Mouse (Mus musculus) ES-Bruce4 (cell line): Measurements from ENCODE around the gene Adam15. TPM values are rescaled to one million over a fixed set of nuclear protein-coding genes. Genes with fewer than 3 reads are reported as not detected.

ENCODE experiments used
- H3K27ac ChIP-seq: 2 replicates; pipeline ENCODE4 v1.5.1; 2012; ENCODE audit warnings: low read length, inconsistent platforms; ENCODE audit not compliant: insufficient read depth
- H3K27me3 ChIP-seq: 2 replicates; pipeline ENCODE4 v1.6.1; 2012; ENCODE audit warnings: mild to moderate bottlenecking, low read length, inconsistent platforms; ENCODE audit not compliant: control insufficient read depth, poor library complexity, insufficient read depth, severe bottlenecking
- H3K36me3 ChIP-seq: 2 replicates; pipeline ENCODE4 v1.6.1; 2012; ENCODE audit warnings: inconsistent platforms, mild to moderate bottlenecking, low read length, moderate library complexity; ENCODE audit not compliant: control insufficient read depth, poor library complexity, insufficient read depth, severe bottlenecking
- H3K4me1 ChIP-seq: one replicate; pipeline ENCODE4 v1.8.1; 2011; ENCODE audit warnings: low read length; ENCODE audit not compliant: control insufficient read depth, insufficient read depth
- H3K4me3 ChIP-seq: 2 replicates; pipeline ENCODE4 v1.5.1; 2011; ENCODE audit warnings: low read depth, mild to moderate bottlenecking, low read length
- H3K9ac ChIP-seq: 2 replicates; pipeline ENCODE4 v1.6.1; 2012; ENCODE audit warnings: low read depth, mild to moderate bottlenecking, inconsistent platforms; ENCODE audit not compliant: poor library complexity, severe bottlenecking
- H3K9me3 ChIP-seq: replicated peaks from 2 replicates; pipeline ENCODE4 v1.6.1; 2012; ENCODE audit warnings: mild to moderate bottlenecking, low read length, inconsistent platforms; ENCODE audit not compliant: control insufficient read depth, poor library complexity, insufficient read depth, severe bottlenecking
- CTCF ChIP-seq: IDR thresholded peaks from one replicate; pipeline ENCODE4 v1.8.1; 2011; ENCODE audit warnings: low read depth, low read length
- EP300 ChIP-seq: IDR thresholded peaks from 2 replicates; pipeline ENCODE4 v1.6.1; 2011; ENCODE audit warnings: low read depth, low read length; ENCODE audit not compliant: insufficient read depth
- POLR2A ChIP-seq: IDR thresholded peaks from one replicate; pipeline ENCODE4 v1.8.1; 2011; ENCODE audit warnings: low read length; ENCODE audit not compliant: insufficient read depth
- polyA plus RNA-seq: library from polyadenylated mRNA; stranded (reverse); fragments of >200 nt; gene quantifications from 2 replicates; pipeline ENCODE4 v1.2.4, GENCODE M21; 2011; ENCODE audit warnings: low read depth; ENCODE audit not compliant: missing spikeins, insufficient read depth, insufficient read length

Adam15 gene
- polyA plus RNA-seq, 1 experiment: 25.2 TPM

DNA sequence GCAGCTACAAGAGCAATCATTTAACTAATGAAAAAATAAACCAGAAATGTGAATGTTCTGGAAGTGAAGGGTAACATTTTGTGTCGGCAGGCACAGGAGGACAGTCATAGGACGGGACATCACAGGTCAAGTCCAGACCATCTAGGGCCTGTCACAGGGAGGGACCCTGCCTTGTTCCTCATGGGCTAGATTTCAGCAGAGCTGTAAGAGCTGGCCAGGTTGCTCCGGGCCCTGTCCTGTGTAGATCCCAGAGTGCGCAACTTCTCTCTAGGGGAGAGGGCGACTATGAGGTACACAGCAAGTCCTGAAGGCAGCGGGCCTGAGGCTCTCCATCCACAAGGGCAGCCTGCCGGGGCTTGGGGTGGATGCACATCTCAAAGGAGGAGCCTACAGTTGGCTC lies 11.9 kb upstream of the Adam15 start, which contains the start of gene Dcst2:
Dcst2 (plus strand) TSS at position 301 of the 400 bp plus-strand sequence.
- no peaks in the 10 kb centered on the region for H3K9me3 ChIP-seq

DNA sequence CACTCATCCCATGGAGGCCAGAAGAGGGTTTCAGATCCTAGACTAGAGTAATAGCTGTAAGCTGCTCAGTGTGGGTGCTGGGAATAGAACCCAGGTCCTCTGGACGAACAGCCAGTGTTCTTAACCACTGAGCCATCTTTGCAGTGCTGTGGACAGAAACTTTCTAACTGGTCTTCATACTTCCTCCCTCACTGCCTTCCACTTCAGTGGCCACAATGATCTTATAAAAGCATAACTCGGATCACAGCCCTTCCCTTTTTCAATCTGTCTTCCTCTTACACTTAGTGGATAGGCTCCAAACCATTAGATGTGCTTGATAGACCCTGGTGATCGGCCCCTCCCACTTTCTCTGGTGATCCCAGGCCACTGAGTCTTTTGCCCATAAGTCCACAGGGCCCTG lies 10.4 kb upstream of the Adam15 start:
- no peaks in the 10 kb centered on the region for H3K4me1 ChIP-seq
- no peaks in the 10 kb centered on the region for H3K27me3 ChIP-seq
- no peaks in the 10 kb centered on the region for H3K36me3 ChIP-seq
- no peak overlapping the region for H3K9ac ChIP-seq
- TF ChIP-seq EP300: no peak
- TF ChIP-seq POLR2A: no peak
- TF ChIP-seq CTCF: no peak
- no peaks in the 10 kb centered on the region for H3K9me3 ChIP-seq
- H3K27ac ChIP-seq: no peak overlapping the region
- no peak overlapping the region for H3K4me3 ChIP-seq

More for the DNA sequence above, 11.9 kb upstream of the Adam15 start, which contains the start of gene Dcst2:
- Histone ChIP-seq H3K4me3 (no peak within 1 kb of the TSS), H3K9ac (no peak within 1 kb of the TSS), H3K27me3 (no peaks in the 10 kb centered on the region), H3K4me1 (no peaks in the 10 kb centered on the region), H3K27ac (no peak within 1 kb of the TSS), H3K36me3 (no peaks in the 10 kb centered on the region)
- no peak for TF ChIP-seq CTCF
- TF ChIP-seq POLR2A: no peak
- no peak for TF ChIP-seq EP300

DNA sequence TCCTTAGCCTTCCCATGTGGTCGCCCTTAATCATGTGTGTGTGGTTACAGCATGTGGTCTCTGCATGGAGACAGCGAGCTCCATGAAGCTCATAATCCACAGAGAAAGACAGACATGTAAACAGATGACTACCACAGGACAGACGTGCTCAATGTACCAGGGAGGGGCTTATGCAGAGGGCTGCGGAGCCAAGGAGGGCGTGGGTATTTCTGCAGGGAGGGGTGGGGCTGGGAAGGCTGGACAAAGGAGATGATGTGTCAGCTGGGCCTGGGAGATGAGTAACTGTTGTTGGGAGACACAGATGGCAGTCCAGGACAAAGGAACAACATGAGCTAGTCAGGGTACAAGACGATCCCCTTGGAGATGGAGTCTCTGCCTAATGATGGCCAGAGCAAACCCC lies 9.8 kb upstream of the Adam15 start:
- no peak overlapping the region for H3K4me3 ChIP-seq
- H3K36me3 ChIP-seq: no peaks in the 10 kb centered on the region
- TF ChIP-seq EP300: no peak
- H3K9ac ChIP-seq: no peak overlapping the region
- no peaks in the 10 kb centered on the region for H3K4me1 ChIP-seq
- no peaks in the 10 kb centered on the region for H3K9me3 ChIP-seq
- H3K27ac ChIP-seq: no peak overlapping the region
- H3K27me3 ChIP-seq: no peaks in the 10 kb centered on the region

DNA sequence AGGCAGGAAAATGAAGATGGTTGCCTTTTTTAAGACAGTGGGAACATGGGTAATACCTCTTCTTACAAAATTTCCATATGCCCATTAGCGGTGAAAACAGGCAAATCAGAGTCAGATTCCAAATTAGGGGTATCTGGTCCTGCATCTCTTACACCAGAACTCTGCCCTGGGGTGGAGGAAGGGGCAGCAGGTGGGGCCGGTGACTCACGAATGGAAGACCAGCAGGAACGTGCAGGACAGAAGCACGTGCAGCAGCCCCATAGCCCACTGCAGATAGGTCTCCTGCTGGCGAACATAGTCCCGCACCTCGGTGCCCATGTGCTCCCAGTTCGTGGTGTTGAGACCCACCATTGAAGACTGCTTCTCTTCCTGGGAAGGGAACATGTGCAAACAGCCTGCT lies 6.2 kb upstream of the Adam15 start:
- no peak for TF ChIP-seq EP300
- TF ChIP-seq CTCF: peak; percentile 6
- H3K27ac ChIP-seq: no peak overlapping the region
- H3K36me3 ChIP-seq: no peaks in the 10 kb centered on the region
- no peaks in the 10 kb centered on the region for H3K4me1 ChIP-seq
- no peaks in the 10 kb centered on the region for H3K27me3 ChIP-seq
- no peak overlapping the region for H3K9ac ChIP-seq
- H3K9me3 ChIP-seq: no peaks in the 10 kb centered on the region
- H3K4me3 ChIP-seq: 0 out of 2 replicates have a peak overlapping the region, but pooled peaks have one; percentile 3

DNA sequence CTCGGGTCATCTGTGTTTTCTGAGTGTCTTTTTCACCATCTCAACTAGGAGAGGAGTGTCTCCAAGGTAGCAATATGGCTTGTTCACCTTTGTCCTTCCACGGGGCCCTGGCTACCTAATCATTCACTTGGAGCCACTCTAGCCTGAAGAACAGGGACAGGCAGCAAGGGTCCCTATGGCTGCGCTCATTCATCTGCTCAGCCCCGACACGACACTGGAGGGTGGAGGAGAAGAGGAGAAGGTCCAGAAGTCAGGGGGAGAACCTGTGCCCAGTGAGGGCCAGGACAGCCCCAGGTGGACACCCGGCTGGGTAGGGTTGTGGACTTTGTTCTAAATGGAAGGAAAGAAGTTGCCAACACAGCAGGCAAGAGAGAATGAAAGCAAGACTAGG lies 5.7 kb upstream of the Adam15 start:
- TF ChIP-seq CTCF: no peak
- no peak for TF ChIP-seq POLR2A
- TF ChIP-seq EP300: no peak
- Histone ChIP-seq H3K36me3 (no peaks in the 10 kb centered on the region), H3K9ac (no peak overlapping the region), H3K9me3 (no peaks in the 10 kb centered on the region), H3K27me3 (no peaks in the 10 kb centered on the region), H3K4me1 (no peaks in the 10 kb centered on the region), H3K4me3 (no peak overlapping the region), H3K27ac (no peak overlapping the region)

DNA sequence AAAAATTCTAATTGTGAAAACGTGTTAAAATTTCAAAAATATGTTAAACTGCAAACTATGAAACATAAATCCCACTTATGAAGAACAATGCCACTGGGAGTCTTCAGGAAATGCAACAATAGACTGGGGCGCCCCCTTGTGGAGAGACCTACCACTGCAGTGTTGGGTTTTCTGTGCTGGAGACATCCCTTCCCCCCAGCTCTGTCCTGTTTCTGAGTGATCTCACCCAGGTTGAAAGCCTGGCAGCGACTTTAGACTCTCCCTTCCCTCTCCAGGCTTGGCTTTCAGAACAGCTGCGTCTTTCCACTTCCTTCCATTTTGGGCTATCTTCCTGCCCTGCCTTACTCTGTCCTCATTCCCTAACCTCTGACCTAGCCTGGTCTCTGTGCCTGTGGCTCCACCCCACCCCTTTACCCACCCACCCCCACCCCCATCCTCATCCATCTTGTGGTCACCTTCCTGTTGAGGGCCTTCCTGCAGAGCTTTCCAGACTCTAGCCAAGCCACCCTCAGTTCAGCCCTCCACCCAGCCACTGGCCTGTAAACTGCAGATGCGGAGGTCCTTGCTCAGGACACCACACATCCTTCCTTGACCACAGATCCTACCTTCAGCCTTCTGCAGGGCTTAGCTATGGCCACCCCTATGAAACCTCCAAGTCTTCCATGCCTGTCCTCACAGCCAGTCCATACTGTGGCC lies 5.2 kb upstream of the Adam15 start:
- TF ChIP-seq POLR2A: no peak
- TF ChIP-seq CTCF: peak; percentile 75
- H3K27ac ChIP-seq: no peak overlapping the region

More for the DNA sequence above, 5.2 kb upstream of the Adam15 start:
- Histone ChIP-seq H3K4me1 (no peaks in the 10 kb centered on the region), H3K9ac (no peak overlapping the region), H3K36me3 (no peaks in the 10 kb centered on the region), H3K4me3 (no peak overlapping the region), H3K27me3 (no peaks in the 10 kb centered on the region), H3K9me3 (no peaks in the 10 kb centered on the region)
